Mouse (Mus musculus): ENCODE data around the gene Sema6d.

The Sema6d gene

GRCm38 (mm10) chr2:124089813-124090230 is at the start of gene Sema6d:
TSS of gene Sema6d (plus strand) at chr2:124089969.
- DNase-seq: peak; percentile 51

- DNase-seq: no peak
Measured at GRCm38 (mm10) chr2:124059910-124060309, 29.9 kb upstream of the Sema6d start.

GRCm38 (mm10) chr2:124068380-124068779 is 21.4 kb upstream of the Sema6d start:
- no peak for DNase-seq

- no peak for DNase-seq
Measured at GRCm38 (mm10) chr2:124070664-124071063, 19.1 kb upstream of the Sema6d start.

- no peak for DNase-seq
Measured at GRCm38 (mm10) chr2:124071380-124071779, 18.4 kb upstream of the Sema6d start.

GRCm38 (mm10) chr2:124090231-124091141 is 717 bp downstream of the Sema6d start:
- DNase-seq: peak; percentile 53

GRCm38 (mm10) chr2:124099697-124100096 is 9.9 kb downstream of the Sema6d start:
- no peak for DNase-seq

GRCm38 (mm10) chr2:124100486-124101200 is 10.9 kb downstream of the Sema6d start:
- peak; percentile 76 for DNase-seq

- DNase-seq: no peak
Measured at GRCm38 (mm10) chr2:124101201-124101517, 11.4 kb downstream of the Sema6d start.

GRCm38 (mm10) chr2:124101580-124101979 is 11.8 kb downstream of the Sema6d start:
- DNase-seq: no peak

- DNase-seq: no peak
Measured at GRCm38 (mm10) chr2:124103277-124103676, 13.5 kb downstream of the Sema6d start.

GRCm38 (mm10) chr2:124118469-124119243 is 28.9 kb downstream of the Sema6d start:
- DNase-seq: no peak

GRCm38 (mm10) chr2:124120355-124120754 is 30.6 kb downstream of the Sema6d start:
- DNase-seq: no peak

- DNase-seq: no peak
Measured at GRCm38 (mm10) chr2:124121539-124121938, 31.8 kb downstream of the Sema6d start.

- DNase-seq: no peak
Measured at GRCm38 (mm10) chr2:124125504-124125903, 35.7 kb downstream of the Sema6d start.

GRCm38 (mm10) chr2:124126853-124127252 is 37.1 kb downstream of the Sema6d start:
- DNase-seq: no peak

- no peak for DNase-seq
Measured at GRCm38 (mm10) chr2:124130876-124131275, 41.1 kb downstream of the Sema6d start.

GRCm38 (mm10) chr2:124141510-124142044 is 51.8 kb downstream of the Sema6d start:
- DNase-seq: no peak

- no peak for DNase-seq
Measured at GRCm38 (mm10) chr2:124145528-124145927, 55.8 kb downstream of the Sema6d start.

GRCm38 (mm10) chr2:124158158-124158557 is 68.4 kb downstream of the Sema6d start:
- no peak for DNase-seq

GRCm38 (mm10) chr2:124162001-124162599 is 72.3 kb downstream of the Sema6d start:
- no peak for DNase-seq

- no peak for DNase-seq
Measured at GRCm38 (mm10) chr2:124168411-124168810, 78.6 kb downstream of the Sema6d start.

GRCm38 (mm10) chr2:124171718-124172117 is 81.9 kb downstream of the Sema6d start:
- no peak for DNase-seq

All from right cerebral cortex, postnatal 4 days (tissue).